Mouse (Mus musculus): ENCODE data around the gene Fos. TPM values are rescaled to one million over a fixed set of nuclear protein-coding genes. Genes with fewer than 3 reads are reported as not detected.

Fos gene
- 0.89 and 1.2 TPM in 2 replicates for polyA plus RNA-seq (2014; fragmentation: Nextera tagmentation; extraction: Ambion mirVana)

DNA sequence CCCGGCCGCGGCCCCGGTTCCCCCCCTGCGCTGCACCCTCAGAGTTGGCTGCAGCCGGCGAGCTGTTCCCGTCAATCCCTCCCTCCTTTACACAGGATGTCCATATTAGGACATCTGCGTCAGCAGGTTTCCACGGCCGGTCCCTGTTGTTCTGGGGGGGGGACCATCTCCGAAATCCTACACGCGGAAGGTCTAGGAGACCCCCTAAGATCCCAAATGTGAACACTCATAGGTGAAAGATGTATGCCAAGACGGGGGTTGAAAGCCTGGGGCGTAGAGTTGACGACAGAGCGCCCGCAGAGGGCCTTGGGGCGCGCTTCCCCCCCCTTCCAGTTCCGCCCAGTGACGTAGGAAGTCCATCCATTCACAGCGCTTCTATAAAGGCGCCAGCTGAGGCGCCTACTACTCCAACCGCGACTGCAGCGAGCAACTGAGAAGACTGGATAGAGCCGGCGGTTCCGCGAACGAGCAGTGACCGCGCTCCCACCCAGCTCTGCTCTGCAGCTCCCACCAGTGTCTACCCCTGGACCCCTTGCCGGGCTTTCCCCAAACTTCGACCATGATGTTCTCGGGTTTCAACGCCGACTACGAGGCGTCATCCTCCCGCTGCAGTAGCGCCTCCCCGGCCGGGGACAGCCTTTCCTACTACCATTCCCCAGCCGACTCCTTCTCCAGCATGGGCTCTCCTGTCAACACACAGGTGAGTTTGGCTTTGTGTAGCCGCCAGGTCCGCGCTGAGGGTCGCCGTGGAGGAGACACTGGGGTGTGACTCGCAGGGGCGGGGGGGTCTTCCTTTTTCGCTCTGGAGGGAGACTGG is at the start of gene Fos:
Gene Fos, plus strand, starts transcription at position 410 of the 817 bp plus-strand sequence.
- ATAC-seq (ENCODE audit: insufficient number of reproducible peaks, low FRiP score, low TSS enrichment, low read depth), result peak; percentile 84
- DNase-seq (ENCODE audit: low spot score), result peak; percentile 87
- H3K9ac ChIP-seq (ENCODE audit: low read length), result peak within 1 kb of the TSS; percentile 58
- H3K4me3 ChIP-seq (ENCODE audit: low read depth, low read length), result peak within 1 kb of the TSS; percentile 41
- peak within 1 kb of the TSS; percentile 100 for H3K4me2 ChIP-seq (ENCODE audit: low read depth, severe bottlenecking)
- peaks cover 5% of the 10 kb centered on the region for H3K4me1 ChIP-seq (ENCODE audit: control insufficient read depth, insufficient read depth, low read length)
- H3K27me3 ChIP-seq (ENCODE audit: control insufficient read depth, insufficient read depth, low read length), result peaks cover 18% of the 10 kb centered on the region
- no peaks in the 10 kb centered on the region; the same call in 1 of the 2 replicates for H3K36me3 ChIP-seq (ENCODE audit: control insufficient read depth, insufficient read depth, low read length)
- under 1% methylated on average over 56 of the region's 56 CpGs for WGBS
- H3K9me3 ChIP-seq (ENCODE audit: control insufficient read depth, low read length), result no peaks in the 10 kb centered on the region
- H3K27ac ChIP-seq (replicated peaks; ENCODE audit: low read depth, low read length), result no peak within 1 kb of the TSS

DNA sequence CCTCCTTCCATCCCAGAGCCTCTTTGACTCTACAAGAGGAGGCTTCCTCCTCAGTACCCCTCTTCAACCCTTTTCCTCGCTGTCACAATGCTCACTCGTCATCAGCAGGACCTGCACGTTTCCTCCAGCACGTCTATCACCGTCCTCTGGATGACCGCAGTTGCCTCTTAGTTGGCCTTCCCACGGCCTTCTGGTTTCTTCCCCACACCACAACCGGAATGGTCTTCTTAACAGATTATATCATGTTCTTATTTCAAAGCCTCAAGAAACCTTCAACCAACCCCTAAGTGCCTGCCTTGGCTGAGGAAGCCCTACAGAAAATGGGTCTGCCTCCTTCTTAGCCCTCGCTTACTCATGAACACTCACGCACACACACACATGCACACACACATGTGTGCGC is 48.0 kb upstream of the Fos start:
- H3K9me3 ChIP-seq (ENCODE audit: control insufficient read depth, low read length), result no peaks in the 10 kb centered on the region
- ATAC-seq (ENCODE audit: insufficient number of reproducible peaks, low FRiP score, low TSS enrichment, low read depth) (no peak), DNase-seq (ENCODE audit: low spot score) (no peak)
- H3K36me3 ChIP-seq (ENCODE audit: control insufficient read depth, insufficient read depth, low read length), result no peaks in the 10 kb centered on the region
- H3K27ac ChIP-seq (replicated peaks; ENCODE audit: low read depth, low read length), result no peak overlapping the region
- WGBS, result 88% methylated on average over 11 of the region's 11 CpGs
- H3K4me1 ChIP-seq (ENCODE audit: control insufficient read depth, insufficient read depth, low read length), result 0 out of 2 replicates have a peak, but pooled peaks cover 9% of the 10 kb centered on the region
- H3K9ac ChIP-seq (ENCODE audit: low read length), result no peak overlapping the region
- no peaks in the 10 kb centered on the region for H3K27me3 ChIP-seq (ENCODE audit: control insufficient read depth, insufficient read depth, low read length)
- H3K4me2 ChIP-seq (ENCODE audit: low read depth, severe bottlenecking), result no peak overlapping the region
- H3K4me3 ChIP-seq (ENCODE audit: low read depth, low read length), result no peak overlapping the region

DNA sequence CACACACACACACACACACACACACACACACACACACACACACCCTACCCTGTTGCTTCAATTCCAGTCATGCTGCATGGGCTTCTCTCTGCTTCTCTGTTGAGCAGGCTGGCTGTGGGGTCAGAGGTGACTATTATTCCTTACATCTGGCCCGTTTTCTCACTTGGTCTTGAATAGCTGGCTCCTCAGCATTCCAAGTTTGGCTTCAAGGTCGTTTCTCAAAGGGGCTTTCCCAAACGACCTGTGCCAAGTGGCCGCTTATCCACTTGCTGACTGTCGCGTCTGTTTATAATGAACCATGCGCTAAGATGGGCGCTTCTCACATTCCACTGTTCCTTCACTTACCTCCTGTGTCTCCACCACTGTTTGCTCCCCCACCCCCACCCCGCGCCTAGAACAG is 47.6 kb upstream of the Fos start:
- Histone ChIP-seq H3K27me3 (ENCODE audit: control insufficient read depth, insufficient read depth, low read length) (no peaks in the 10 kb centered on the region), H3K27ac (replicated peaks; ENCODE audit: low read depth, low read length) (no peak overlapping the region), H3K4me3 (ENCODE audit: low read depth, low read length) (no peak overlapping the region), H3K4me1 (ENCODE audit: control insufficient read depth, insufficient read depth, low read length) (0 out of 2 replicates have a peak, but pooled peaks cover 9% of the 10 kb centered on the region), H3K36me3 (ENCODE audit: control insufficient read depth, insufficient read depth, low read length) (no peaks in the 10 kb centered on the region), H3K9me3 (ENCODE audit: control insufficient read depth, low read length) (no peaks in the 10 kb centered on the region), H3K4me2 (ENCODE audit: low read depth, severe bottlenecking) (no peak overlapping the region), H3K9ac (ENCODE audit: low read length) (no peak overlapping the region)
- WGBS, result 36% methylated on average over 10 of the region's 10 CpGs
- ATAC-seq (ENCODE audit: insufficient number of reproducible peaks, low FRiP score, low TSS enrichment, low read depth) (no peak), DNase-seq (ENCODE audit: low spot score) (no peak)

DNA sequence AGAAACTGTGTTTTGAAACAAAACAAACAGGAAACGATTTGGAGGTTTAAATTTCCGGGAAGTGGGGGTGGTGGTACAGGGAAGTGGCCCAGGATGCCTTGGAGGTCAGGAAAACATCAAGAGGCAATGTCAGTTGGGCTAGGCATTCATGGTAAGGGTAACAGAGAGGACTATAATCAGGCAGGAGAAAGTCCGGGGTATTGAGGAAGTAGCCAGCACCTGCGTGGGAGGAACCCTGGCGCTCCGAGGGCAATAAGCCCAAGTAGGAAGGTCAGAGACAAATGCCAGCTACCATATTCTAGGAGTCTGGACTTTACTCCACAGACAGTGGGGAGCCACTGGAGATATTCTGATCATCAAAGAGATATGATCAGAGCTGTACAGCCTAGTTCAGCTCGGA is 45.9 kb upstream of the Fos start:
- no peak for DNase-seq (ENCODE audit: low spot score)
- WGBS, result 86% methylated on average over 7 of the region's 7 CpGs
- H3K4me2 ChIP-seq (ENCODE audit: low read depth, severe bottlenecking), result no peak overlapping the region
- no peak overlapping the region for H3K9ac ChIP-seq (ENCODE audit: low read length)
- H3K27me3 ChIP-seq (ENCODE audit: control insufficient read depth, insufficient read depth, low read length), result no peaks in the 10 kb centered on the region
- H3K9me3 ChIP-seq (ENCODE audit: control insufficient read depth, low read length), result no peaks in the 10 kb centered on the region
- H3K36me3 ChIP-seq (ENCODE audit: control insufficient read depth, insufficient read depth, low read length), result no peaks in the 10 kb centered on the region
- ATAC-seq (ENCODE audit: insufficient number of reproducible peaks, low FRiP score, low TSS enrichment, low read depth), result no peak
- H3K4me1 ChIP-seq (ENCODE audit: control insufficient read depth, insufficient read depth, low read length), result 0 out of 2 replicates have a peak, but pooled peaks cover 9% of the 10 kb centered on the region
- no peak overlapping the region for H3K27ac ChIP-seq (replicated peaks; ENCODE audit: low read depth, low read length)
- H3K4me3 ChIP-seq (ENCODE audit: low read depth, low read length), result no peak overlapping the region

DNA sequence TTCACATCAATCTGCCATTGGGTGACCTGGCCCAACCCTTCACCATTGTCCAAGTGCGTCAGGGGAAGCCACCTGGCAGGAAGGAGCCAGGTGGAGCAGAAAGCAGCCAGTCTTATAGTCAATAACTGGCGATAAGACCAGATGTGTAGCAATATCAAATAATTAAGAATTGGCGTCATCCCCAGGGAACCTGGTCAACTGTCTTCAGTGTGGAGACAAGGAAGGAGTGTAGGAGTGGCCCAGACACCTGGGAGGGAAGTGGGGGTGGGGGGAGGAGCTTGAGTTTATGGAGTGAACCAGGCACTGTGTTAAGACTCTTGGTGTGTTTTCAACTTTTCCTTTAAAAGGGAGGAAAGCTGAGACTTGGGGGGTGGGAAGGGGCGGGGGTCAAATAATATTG is 43.7 kb upstream of the Fos start:
- Histone ChIP-seq H3K4me3 (ENCODE audit: low read depth, low read length) (no peak overlapping the region), H3K36me3 (ENCODE audit: control insufficient read depth, insufficient read depth, low read length) (no peaks in the 10 kb centered on the region), H3K4me1 (ENCODE audit: control insufficient read depth, insufficient read depth, low read length) (0 out of 2 replicates have a peak, but pooled peaks cover 15% of the 10 kb centered on the region), H3K27ac (replicated peaks; ENCODE audit: low read depth, low read length) (no peak overlapping the region), H3K9ac (ENCODE audit: low read length) (no peak overlapping the region), H3K9me3 (ENCODE audit: control insufficient read depth, low read length) (no peaks in the 10 kb centered on the region), H3K27me3 (ENCODE audit: control insufficient read depth, insufficient read depth, low read length) (no peaks in the 10 kb centered on the region), H3K4me2 (ENCODE audit: low read depth, severe bottlenecking) (no peak overlapping the region)
- DNase-seq (ENCODE audit: low spot score) (no peak), ATAC-seq (ENCODE audit: insufficient number of reproducible peaks, low FRiP score, low TSS enrichment, low read depth) (no peak)
- 65% methylated on average over 4 of the region's 4 CpGs for WGBS

DNA sequence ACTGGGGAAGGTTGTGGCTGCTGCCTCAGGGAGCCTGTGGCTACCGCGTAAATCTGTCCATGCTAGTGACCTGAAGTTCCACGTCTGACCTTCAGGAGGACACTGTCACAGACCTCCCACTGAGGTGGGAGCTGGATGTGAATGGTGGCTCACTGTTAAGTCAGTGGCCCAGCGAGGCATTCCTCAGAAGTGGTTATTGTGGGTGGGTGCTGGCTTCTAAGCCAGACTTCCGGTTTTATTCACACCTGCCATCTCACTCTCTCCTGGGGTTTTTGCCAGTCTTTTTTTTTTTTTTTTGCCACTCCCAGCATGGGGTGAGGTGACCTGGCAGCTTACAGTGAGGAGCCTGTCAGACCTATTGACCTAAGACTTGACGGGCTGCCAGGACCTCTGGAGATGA is 43.3 kb upstream of the Fos start:
- 26% methylated on average over 6 of the region's 6 CpGs for WGBS
- Histone ChIP-seq H3K4me3 (ENCODE audit: low read depth, low read length) (no peak overlapping the region), H3K27me3 (ENCODE audit: control insufficient read depth, insufficient read depth, low read length) (no peaks in the 10 kb centered on the region), H3K4me2 (ENCODE audit: low read depth, severe bottlenecking) (no peak overlapping the region), H3K27ac (replicated peaks; ENCODE audit: low read depth, low read length) (no peak overlapping the region), H3K4me1 (ENCODE audit: control insufficient read depth, insufficient read depth, low read length) (peaks cover 15% of the 10 kb centered on the region; the same call in 1 of the 2 replicates), H3K36me3 (ENCODE audit: control insufficient read depth, insufficient read depth, low read length) (no peaks in the 10 kb centered on the region), H3K9me3 (ENCODE audit: control insufficient read depth, low read length) (no peaks in the 10 kb centered on the region), H3K9ac (ENCODE audit: low read length) (no peak overlapping the region)
- no peak for ATAC-seq (ENCODE audit: insufficient number of reproducible peaks, low FRiP score, low TSS enrichment, low read depth)
- DNase-seq (ENCODE audit: low spot score), result no peak

DNA sequence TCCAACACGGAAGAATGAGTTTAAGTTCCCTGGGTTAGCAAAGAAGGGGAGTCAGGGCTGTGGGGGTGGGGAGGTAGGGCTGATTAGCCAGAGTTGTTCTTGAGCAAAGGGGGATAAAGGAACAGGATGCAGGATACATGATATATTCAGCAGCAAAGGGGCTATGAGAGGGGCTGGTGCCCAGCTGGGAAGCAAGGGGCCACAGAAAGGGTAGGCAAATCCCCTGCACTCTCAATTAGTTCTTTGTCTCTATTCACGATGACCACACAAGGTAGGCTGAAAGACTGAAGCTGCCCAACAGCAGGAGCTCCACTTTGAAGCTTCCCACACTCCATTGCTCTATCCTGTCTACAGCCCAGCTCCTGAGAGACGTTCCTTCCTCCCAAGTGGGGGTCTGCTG is 39.8 kb upstream of the Fos start:
- ATAC-seq (ENCODE audit: insufficient number of reproducible peaks, low FRiP score, low TSS enrichment, low read depth), result no peak
- no peaks in the 10 kb centered on the region for H3K9me3 ChIP-seq (ENCODE audit: control insufficient read depth, low read length)
- no peak overlapping the region for H3K4me3 ChIP-seq (ENCODE audit: low read depth, low read length)
- no peak overlapping the region for H3K27ac ChIP-seq (replicated peaks; ENCODE audit: low read depth, low read length)
- 30% methylated on average over 3 of the region's 3 CpGs for WGBS
- H3K36me3 ChIP-seq (ENCODE audit: control insufficient read depth, insufficient read depth, low read length), result no peaks in the 10 kb centered on the region
- H3K4me1 ChIP-seq (ENCODE audit: control insufficient read depth, insufficient read depth, low read length), result peaks cover 19% of the 10 kb centered on the region; the same call in 1 of the 2 replicates
- no peak overlapping the region for H3K9ac ChIP-seq (ENCODE audit: low read length)
- no peaks in the 10 kb centered on the region for H3K27me3 ChIP-seq (ENCODE audit: control insufficient read depth, insufficient read depth, low read length)
- no peak for DNase-seq (ENCODE audit: low spot score)
- no peak overlapping the region for H3K4me2 ChIP-seq (ENCODE audit: low read depth, severe bottlenecking)

DNA sequence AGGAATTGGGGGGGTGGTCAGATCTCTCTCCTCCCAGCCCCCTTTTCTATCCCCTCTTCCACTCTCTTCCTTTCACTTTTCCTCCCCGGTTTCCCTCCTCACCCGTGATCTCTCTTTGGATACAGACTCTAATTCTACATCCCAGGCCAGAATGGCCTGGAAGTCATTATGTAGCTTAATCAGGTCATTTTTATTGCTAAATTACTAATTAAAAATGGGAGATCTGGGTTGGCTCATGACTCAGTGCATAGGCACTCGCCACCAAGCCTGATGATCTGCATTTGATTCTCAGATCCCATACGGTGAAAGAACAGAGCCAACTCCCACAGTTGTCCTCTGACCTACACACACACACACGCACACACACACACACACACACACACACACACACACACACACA is 39.2 kb upstream of the Fos start:
- no peak overlapping the region for H3K4me2 ChIP-seq (ENCODE audit: low read depth, severe bottlenecking)
- H3K27me3 ChIP-seq (ENCODE audit: control insufficient read depth, insufficient read depth, low read length), result no peaks in the 10 kb centered on the region
- ATAC-seq (ENCODE audit: insufficient number of reproducible peaks, low FRiP score, low TSS enrichment, low read depth), result no peak
- peaks cover 19% of the 10 kb centered on the region; the same call in 1 of the 2 replicates for H3K4me1 ChIP-seq (ENCODE audit: control insufficient read depth, insufficient read depth, low read length)
- H3K27ac ChIP-seq (replicated peaks; ENCODE audit: low read depth, low read length), result no peak overlapping the region
- 49% methylated on average over 5 of the region's 5 CpGs for WGBS
- no peak overlapping the region for H3K4me3 ChIP-seq (ENCODE audit: low read depth, low read length)
- no peak overlapping the region for H3K9ac ChIP-seq (ENCODE audit: low read length)
- no peak for DNase-seq (ENCODE audit: low spot score)
- H3K36me3 ChIP-seq (ENCODE audit: control insufficient read depth, insufficient read depth, low read length), result no peaks in the 10 kb centered on the region
- H3K9me3 ChIP-seq (ENCODE audit: control insufficient read depth, low read length), result no peaks in the 10 kb centered on the region
